Mouse (Mus musculus) liver, embryonic 16.5 days (tissue): ENCODE measurements around the gene Stoml1. TPM values are rescaled to one million over a fixed set of nuclear protein-coding genes. Genes with fewer than 3 reads are reported as not detected.

Experiments
- ATAC-seq: fragments of 200-750 bp; cut with Nextera tagmentation; 2 replicates; pipeline ENCODE4 v1.8.0; 2017; ENCODE audit warnings: low read depth, mild to moderate bottlenecking, moderate number of reproducible peaks, moderate library complexity
- H3K27ac ChIP-seq: fragments of 300-500 bp; sonication (generic); 2 replicates; pipeline ENCODE4 v1.5.1; 2014; ENCODE audit warnings: mild to moderate bottlenecking, low read length
- H3K27me3 ChIP-seq: fragments of 300-500 bp; sonication (generic); 2 replicates; pipeline ENCODE4 v1.6.1; 2014; ENCODE audit warnings: low read depth, low read length, mixed read lengths; ENCODE audit not compliant: control insufficient read depth, insufficient read depth
- H3K36me3 ChIP-seq: fragments of 300-500 bp; sonication (generic); 2 replicates; pipeline ENCODE4 v1.6.1; 2014; ENCODE audit warnings: mild to moderate bottlenecking; ENCODE audit not compliant: control insufficient read depth, insufficient read depth
- H3K4me1 ChIP-seq: fragments of 300-500 bp; sonication (generic); 2 replicates; pipeline ENCODE4 v1.6.1; 2014; ENCODE audit warnings: low read depth, low read length, mixed read lengths; ENCODE audit not compliant: control insufficient read depth
- H3K4me2 ChIP-seq: fragments of 300-500 bp; sonication (generic); 2 replicates; pipeline ENCODE4 v1.6.1; 2014; ENCODE audit warnings: low read depth, low read length, mixed read lengths
- H3K4me3 ChIP-seq: fragments of 300-500 bp; sonication (generic); 2 replicates; pipeline ENCODE4 v1.5.1; 2014; ENCODE audit warnings: low read depth, mild to moderate bottlenecking, low read length
- H3K9ac ChIP-seq: fragments of 300-500 bp; sonication (generic); 2 replicates; pipeline ENCODE4 v1.6.1; 2014; ENCODE audit warnings: low read depth, low read length
- H3K9me3 ChIP-seq: fragments of 300-500 bp; sonication (generic); replicated peaks from 2 replicates; pipeline ENCODE4 v1.6.1; 2016; ENCODE audit warnings: low read length; ENCODE audit not compliant: control insufficient read depth
- WGBS: fragments of 180-500 bp; shearing (Covaris S2); extraction: QIAGEN DNeasy Blood & Tissue Kit; methylation state at CpG from one replicate; pipeline ENCODE4 v1.1.7; 2014; ENCODE audit not compliant: insufficient replicate concordance; 5-methylcytosine and 5-hydroxymethylcytosine counted together
- polyA plus RNA-seq: library from polyadenylated mRNA; unstranded; fragments of >200 nt; fragmentation: Nextera tagmentation; extraction: Ambion mirVana; gene quantifications from 2 replicates; pipeline ENCODE4 v1.2.1, GENCODE M21; 2015

Gene Stoml1
- polyA plus RNA-seq, 1 experiment from 2014 or later, result 3.7 TPM

DNA sequence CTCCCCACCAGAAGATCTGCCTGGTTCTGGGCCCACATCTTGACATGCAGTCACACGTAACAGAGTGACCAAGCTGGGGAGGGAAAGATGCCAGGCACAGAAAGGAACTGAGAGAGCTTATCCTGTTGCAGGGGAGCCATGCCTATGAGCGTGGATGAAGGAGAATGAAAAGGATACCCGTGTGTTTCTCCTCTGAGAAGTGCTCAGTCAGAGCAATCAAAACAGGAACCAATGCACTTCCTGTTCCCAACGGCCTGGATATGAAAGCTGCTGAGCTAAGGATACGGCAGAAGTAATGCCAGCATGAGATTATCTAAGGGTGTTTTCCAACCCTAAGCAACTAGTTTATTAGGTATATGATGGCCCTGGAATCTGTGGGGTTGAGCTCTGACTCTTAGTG is 20.6 kb upstream of the Stoml1 start:
- no peaks in the 10 kb centered on the region for H3K4me1 ChIP-seq
- H3K27ac ChIP-seq, result peak overlapping the region; percentile 51
- no peak overlapping the region for H3K9ac ChIP-seq
- no peaks in the 10 kb centered on the region for H3K27me3 ChIP-seq
- peak; percentile 44 for ATAC-seq
- H3K4me3 ChIP-seq, result no peak overlapping the region
- 32% methylated on average over 5 of the region's 5 CpGs for WGBS
- no peaks in the 10 kb centered on the region for H3K9me3 ChIP-seq
- peaks cover 69% of the 10 kb centered on the region for H3K36me3 ChIP-seq
- H3K4me2 ChIP-seq, result no peak overlapping the region

DNA sequence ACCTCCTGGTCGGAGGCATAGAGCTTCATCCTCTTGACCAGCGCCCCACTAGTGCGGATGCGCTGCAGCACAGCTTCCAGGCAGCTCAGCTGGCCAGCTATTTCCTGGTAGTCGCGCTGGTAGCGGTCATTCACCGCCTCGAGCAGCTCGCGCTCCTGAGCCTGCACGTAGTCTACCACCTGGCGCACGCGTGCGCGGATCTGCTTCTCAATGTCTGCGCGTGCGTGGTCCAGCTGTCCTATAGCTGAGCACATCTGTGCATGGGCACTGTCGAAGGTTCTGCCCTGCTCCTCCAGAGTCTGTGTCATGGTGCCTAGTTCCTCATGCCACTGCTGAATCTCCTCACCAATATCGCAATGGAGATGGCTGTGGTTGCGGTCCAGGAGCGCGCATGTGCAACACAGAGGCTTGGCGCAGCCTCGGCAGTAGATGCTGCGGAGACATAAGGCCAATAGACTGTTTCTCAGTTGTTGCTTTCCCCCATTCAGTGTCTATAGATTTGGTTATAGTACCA is 18.4 kb upstream of the Stoml1 start:
- no peak overlapping the region for H3K27ac ChIP-seq
- no peak overlapping the region for H3K9ac ChIP-seq
- H3K36me3 ChIP-seq, result peaks cover 47% of the 10 kb centered on the region
- no peak overlapping the region for H3K4me2 ChIP-seq
- 92% methylated on average over 28 of the region's 28 CpGs for WGBS
- no peak overlapping the region for H3K4me3 ChIP-seq
- ATAC-seq, result no peak
- H3K9me3 ChIP-seq, result no peaks in the 10 kb centered on the region
- H3K4me1 ChIP-seq, result no peaks in the 10 kb centered on the region
- H3K27me3 ChIP-seq, result no peaks in the 10 kb centered on the region

DNA sequence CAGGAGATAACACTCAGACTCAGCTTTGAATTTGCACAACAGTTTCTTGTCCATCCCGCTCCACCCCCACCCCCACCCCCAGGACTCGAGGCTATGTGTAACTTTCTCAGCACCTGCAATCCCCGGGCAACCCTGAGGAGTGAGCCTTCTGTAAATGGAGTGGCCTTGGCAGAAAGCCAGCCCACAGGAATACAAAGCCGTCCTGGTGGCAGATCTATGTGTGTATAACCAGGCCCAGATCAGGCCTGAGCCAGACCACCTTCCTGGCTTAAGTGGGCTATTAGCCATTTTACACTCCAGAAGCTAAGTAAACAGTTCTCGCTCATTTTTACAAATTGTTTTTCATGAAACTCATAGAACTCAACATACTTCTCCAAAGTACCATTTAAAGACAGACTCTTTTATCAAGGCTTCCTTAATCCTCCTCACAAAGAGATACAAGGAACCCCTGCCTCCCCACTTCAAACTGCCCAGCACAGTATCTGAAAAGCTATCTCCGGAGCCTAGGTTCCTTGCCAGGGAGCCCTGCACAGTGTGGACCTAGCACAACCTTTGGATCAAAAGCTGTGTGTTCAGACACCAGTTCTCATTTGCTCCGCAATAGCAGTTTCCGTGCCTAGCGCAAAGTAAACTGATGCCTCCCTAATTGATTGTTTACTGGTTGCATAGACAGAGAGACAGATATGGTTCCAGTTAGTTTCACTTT is 11.0 kb upstream of the Stoml1 start:
- Histone ChIP-seq H3K27ac (no peak overlapping the region), H3K4me1 (peaks cover 52% of the 10 kb centered on the region), H3K36me3 (peaks cover 12% of the 10 kb centered on the region; the same call in 1 of the 2 replicates), H3K4me3 (no peak overlapping the region), H3K9ac (no peak overlapping the region), H3K9me3 (no peaks in the 10 kb centered on the region), H3K27me3 (no peaks in the 10 kb centered on the region), H3K4me2 (no peak overlapping the region)
- ATAC-seq, result no peak
- WGBS, result 58% methylated on average over 9 of the region's 9 CpGs

DNA sequence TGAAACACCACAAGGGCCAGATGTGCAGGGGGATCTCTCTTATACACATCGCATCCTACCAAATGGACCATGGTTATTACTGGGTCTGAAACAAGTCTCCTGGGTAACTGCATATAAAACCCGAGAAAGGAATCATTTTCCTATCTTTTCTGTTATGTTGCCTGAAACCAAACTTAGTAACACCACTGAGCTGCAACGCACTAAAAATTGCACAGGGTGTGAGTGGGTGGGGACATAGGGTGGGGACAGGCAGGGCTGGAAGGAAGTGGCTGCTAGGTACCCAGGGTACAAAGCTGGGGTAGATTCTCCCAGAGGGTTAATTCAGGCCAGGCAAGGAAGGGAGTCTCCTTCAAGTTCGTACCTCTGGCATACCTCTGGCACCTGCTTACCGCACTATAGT is 10.3 kb upstream of the Stoml1 start:
- WGBS, result 59% methylated on average over 5 of the region's 5 CpGs
- Histone ChIP-seq H3K9ac (peak overlapping the region; percentile 29), H3K9me3 (no peaks in the 10 kb centered on the region), H3K36me3 (peaks cover 12% of the 10 kb centered on the region; the same call in 1 of the 2 replicates), H3K4me3 (no peak overlapping the region), H3K27me3 (no peaks in the 10 kb centered on the region), H3K27ac (0 out of 2 replicates have a peak overlapping the region, but pooled peaks have one; percentile 30), H3K4me1 (peaks cover 58% of the 10 kb centered on the region), H3K4me2 (peak overlapping the region; percentile 38)
- no peak for ATAC-seq

DNA sequence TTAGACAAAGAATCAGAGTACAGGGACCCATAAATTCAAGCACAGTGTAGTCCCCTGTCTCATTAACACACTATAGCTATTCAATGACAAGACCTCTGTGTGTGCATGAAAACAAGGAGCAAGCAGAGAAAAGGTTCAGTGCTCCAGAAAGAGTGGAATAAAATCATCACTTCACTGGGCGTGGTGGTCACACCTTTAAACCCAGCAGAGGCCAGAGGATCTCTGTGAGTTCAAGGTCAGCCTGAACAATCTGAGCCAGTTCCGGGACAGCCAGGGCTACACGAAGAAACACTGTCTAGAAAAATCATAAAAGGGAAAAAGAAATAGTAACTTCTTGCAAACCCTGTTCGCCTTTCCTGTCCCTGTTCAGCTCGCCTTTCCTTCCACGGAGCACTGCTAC is 9.3 kb upstream of the Stoml1 start:
- Histone ChIP-seq H3K4me2 (no peak overlapping the region), H3K4me3 (no peak overlapping the region), H3K27ac (no peak overlapping the region), H3K9me3 (no peaks in the 10 kb centered on the region), H3K36me3 (peaks cover 12% of the 10 kb centered on the region; the same call in 1 of the 2 replicates), H3K4me1 (peaks cover 61% of the 10 kb centered on the region), H3K9ac (no peak overlapping the region), H3K27me3 (no peaks in the 10 kb centered on the region)
- no peak for ATAC-seq
- WGBS, result 75% methylated on average over 6 of the region's 6 CpGs

DNA sequence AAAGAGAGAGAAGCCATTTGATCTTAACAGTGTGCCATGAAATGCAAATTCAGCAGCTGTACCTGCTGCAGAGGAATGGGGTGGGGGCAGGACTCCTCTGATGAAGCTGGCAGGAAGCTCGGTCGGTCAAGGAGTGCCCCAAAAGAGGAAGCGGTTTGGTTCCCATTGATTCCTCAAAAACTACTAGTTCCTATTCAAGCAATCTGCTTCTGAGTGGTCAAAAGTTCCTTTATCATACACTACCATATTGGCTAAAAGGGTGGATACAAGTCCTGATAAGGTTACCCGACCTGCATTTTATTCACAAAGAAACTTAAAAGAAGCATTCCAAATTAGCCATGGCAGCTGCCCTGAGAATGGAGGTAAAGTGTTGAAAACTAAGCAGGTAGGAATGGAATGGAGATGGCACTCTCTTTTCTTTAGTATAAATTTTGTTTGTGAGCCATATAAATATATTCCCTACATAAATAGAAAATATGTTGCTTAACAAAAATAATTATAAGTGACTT is 6.8 kb upstream of the Stoml1 start:
- Histone ChIP-seq H3K27me3 (no peaks in the 10 kb centered on the region), H3K27ac (peak overlapping the region; percentile 93), H3K4me3 (peak overlapping the region; percentile 75), H3K9me3 (no peaks in the 10 kb centered on the region), H3K9ac (peak overlapping the region; percentile 66), H3K36me3 (peaks cover 8% of the 10 kb centered on the region; the same call in 1 of the 2 replicates), H3K4me2 (peak overlapping the region; percentile 81), H3K4me1 (peaks cover 73% of the 10 kb centered on the region)
- peak; percentile 58 for ATAC-seq
- 19% methylated on average over 4 of the region's 4 CpGs for WGBS

DNA sequence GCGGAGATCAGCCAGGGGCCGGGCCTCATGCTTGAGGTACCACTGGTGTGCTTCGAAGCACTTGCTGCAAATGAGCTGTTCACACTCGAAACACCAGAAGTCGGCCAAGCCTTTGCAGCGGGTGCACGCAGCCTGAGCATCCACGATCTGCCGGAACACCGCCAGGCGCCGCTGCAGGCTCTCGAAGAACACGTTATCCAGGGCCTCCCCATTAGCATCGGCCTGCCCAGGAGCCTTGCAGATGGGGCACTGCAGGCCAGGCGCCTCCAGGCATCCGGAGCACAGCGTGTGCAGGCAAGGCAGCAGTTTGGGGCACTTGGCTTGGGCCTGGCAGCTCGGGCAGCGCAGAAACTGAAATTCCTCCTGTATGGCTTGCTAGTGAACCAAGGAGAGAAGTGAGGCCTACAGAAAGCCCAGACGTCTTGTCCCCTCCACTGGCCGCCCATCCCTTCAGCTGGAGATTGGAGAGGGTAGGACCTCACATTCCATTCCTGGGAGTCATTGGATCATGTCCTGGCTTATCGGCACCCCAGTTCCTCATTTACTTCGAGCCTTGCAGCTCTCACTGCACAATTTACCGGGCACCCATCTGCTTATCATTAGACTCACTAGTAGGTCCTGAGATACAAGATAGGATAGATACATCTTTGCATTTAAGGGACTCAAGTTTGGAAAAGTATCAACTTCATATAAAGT is 5.8 kb upstream of the Stoml1 start:
- peaks cover 63% of the 10 kb centered on the region for H3K4me1 ChIP-seq
- 9% methylated on average over 25 of the region's 25 CpGs for WGBS
- no peaks in the 10 kb centered on the region for H3K9me3 ChIP-seq
- H3K4me2 ChIP-seq, result peak overlapping the region; percentile 81
- H3K27me3 ChIP-seq, result no peaks in the 10 kb centered on the region
- peaks cover 4% of the 10 kb centered on the region; the same call in 1 of the 2 replicates for H3K36me3 ChIP-seq
- ATAC-seq, result peak; percentile 80
- peak overlapping the region; percentile 66 for H3K9ac ChIP-seq
- H3K4me3 ChIP-seq, result peak overlapping the region; percentile 75
- H3K27ac ChIP-seq, result peak overlapping the region; percentile 93

DNA sequence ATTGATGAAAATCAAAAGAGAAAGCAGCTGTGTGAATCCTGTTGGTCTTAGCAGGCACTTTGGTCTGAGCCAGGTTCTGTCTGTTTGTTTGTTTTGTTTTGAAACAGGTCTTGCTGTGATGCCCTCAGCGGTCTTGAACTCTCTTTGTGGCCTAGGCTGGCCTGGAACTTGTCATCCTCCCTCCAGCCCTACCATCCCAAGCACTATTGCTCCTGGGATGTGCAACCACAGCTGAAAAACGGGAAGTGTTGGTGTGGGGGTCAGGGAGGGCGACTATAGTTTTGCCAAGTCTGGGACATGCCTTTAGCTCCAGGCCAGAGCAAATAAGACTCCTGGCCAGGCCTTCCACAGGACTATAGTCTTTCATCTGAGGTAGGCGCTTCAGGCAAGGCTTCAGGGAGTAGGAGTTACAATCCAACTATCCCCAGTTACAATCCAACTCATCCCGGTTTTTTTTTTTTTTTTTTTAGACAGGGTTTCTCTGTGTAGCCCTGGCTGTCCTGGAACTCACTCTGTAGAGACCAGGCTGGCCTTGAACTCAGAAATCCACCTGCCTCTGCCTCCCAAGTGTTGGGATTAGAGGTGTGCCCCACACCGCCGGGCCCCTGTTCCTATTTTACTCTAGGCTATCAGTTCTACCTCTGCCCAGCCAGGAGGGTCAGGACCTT is 4.1 kb upstream of the Stoml1 start:
- no peak for ATAC-seq
- H3K9ac ChIP-seq, result peak overlapping the region; percentile 79
- 4% methylated on average over 7 of the region's 7 CpGs for WGBS
- H3K4me1 ChIP-seq, result peaks cover 59% of the 10 kb centered on the region
- no peaks in the 10 kb centered on the region for H3K27me3 ChIP-seq
- peaks cover 3% of the 10 kb centered on the region; the same call in 1 of the 2 replicates for H3K36me3 ChIP-seq
- H3K27ac ChIP-seq, result peak overlapping the region; percentile 93
- peak overlapping the region; percentile 81 for H3K4me2 ChIP-seq
- H3K9me3 ChIP-seq, result no peaks in the 10 kb centered on the region
- peak overlapping the region; percentile 75 for H3K4me3 ChIP-seq
